Mouse (Mus musculus): ENCODE results near the gene 2010111I01Rik. TPM values are rescaled to one million over a fixed set of nuclear protein-coding genes. Genes with fewer than 3 reads are reported as not detected.

The 2010111I01Rik gene
- polyA plus RNA-seq, 1 experiment from 2014 or later = 146 TPM

DNA sequence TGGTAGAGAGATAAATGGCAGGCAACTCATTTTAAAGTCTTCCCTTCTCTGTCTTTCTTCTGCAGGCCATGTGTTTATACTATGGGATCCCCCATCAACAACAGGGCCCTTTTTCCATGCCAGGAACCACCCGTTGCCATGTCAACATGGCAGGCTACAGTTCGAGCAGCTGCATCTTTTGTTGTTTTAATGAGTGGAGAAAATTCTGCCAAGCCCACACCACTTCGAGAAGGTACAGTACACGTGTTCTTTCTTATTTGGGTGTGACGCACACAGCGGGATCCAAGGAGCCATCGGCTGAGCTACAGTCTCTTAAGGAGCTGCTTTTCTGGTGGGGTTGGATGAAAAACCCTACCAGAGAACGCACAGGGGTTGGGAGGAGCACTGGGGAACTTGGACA is 68.3 kb downstream of the 2010111I01Rik start:
- Histone ChIP-seq H3K36me3 (ENCODE audit: insufficient read depth, low read length) (no peaks in the 10 kb centered on the region), H3K27me3 (ENCODE audit: insufficient read depth, low read length) (no peaks in the 10 kb centered on the region), H3K9ac (ENCODE audit: low read depth, low read length) (no peak overlapping the region), H3K27ac (no peak overlapping the region), H3K4me3 (replicated peaks; ENCODE audit: low read depth, low read length) (no peak overlapping the region), H3K4me2 (ENCODE audit: low read length) (no peak overlapping the region), H3K9me3 (replicated peaks; ENCODE audit: low read length) (no peaks in the 10 kb centered on the region), H3K4me1 (replicated peaks; ENCODE audit: insufficient read depth, low read length) (no peaks in the 10 kb centered on the region)
- ATAC-seq (replicated peaks; ENCODE audit: low FRiP score, low read depth) (no peak), DNase-seq (ENCODE audit: low spot score) (no peak)
- WGBS = 69% methylated on average over 8 of the region's 8 CpGs
- no peak for TF ChIP-seq CTCF (IDR thresholded peaks at IDR 0.05; ENCODE audit: low read depth)

DNA sequence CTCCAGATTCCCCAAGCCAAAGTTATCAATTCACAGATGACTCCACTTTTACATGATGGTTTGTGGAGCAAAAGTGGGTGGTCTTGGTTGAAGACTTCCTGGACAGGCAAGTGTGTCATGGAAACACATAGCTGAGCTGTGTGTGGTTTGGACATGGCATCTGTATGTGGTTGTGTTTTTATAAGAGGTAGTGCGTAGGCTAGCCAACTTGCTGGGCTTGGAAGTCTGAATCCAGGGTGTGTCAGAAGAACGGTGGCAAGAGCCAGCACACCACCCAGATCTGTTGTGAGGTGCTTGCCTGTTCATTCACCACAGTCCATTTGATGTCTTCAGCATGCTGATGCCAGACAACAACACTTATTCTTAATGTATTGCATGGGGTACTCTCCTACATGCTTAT is 68.7 kb downstream of the 2010111I01Rik start:
- H3K27me3 ChIP-seq (ENCODE audit: insufficient read depth, low read length) = no peaks in the 10 kb centered on the region
- no peak overlapping the region for H3K9ac ChIP-seq (ENCODE audit: low read depth, low read length)
- WGBS = 98% methylated on average over 2 of the region's 2 CpGs
- H3K4me1 ChIP-seq (replicated peaks; ENCODE audit: insufficient read depth, low read length) = no peaks in the 10 kb centered on the region
- no peaks in the 10 kb centered on the region for H3K9me3 ChIP-seq (replicated peaks; ENCODE audit: low read length)
- TF ChIP-seq CTCF (IDR thresholded peaks at IDR 0.05; ENCODE audit: low read depth) = no peak
- no peak for ATAC-seq (replicated peaks; ENCODE audit: low FRiP score, low read depth)
- no peak for DNase-seq (ENCODE audit: low spot score)
- no peak overlapping the region for H3K4me3 ChIP-seq (replicated peaks; ENCODE audit: low read depth, low read length)
- no peak overlapping the region for H3K27ac ChIP-seq
- H3K4me2 ChIP-seq (ENCODE audit: low read length) = no peak overlapping the region
- no peaks in the 10 kb centered on the region for H3K36me3 ChIP-seq (ENCODE audit: insufficient read depth, low read length)

DNA sequence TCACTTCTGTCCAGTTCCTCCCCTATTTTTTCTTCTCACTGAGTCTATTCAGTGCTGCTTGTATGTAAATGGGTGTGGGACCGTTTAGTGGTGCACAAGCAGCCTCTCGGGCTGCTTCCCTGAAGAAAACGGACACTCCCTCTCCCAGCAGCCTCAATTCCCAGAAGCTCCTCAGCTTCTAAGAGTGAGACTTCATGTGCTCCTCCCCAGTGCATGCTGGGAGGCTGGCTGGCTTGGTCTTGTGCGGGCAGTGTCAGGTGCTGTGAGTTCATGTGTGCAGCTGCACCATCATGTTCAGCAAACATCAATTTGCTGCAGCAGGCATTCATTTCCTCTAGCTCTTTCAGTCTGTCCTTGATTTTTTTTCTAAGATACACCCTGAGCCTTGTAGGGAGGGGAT is 70.0 kb downstream of the 2010111I01Rik start:
- 68% methylated on average over 4 of the region's 4 CpGs for WGBS
- Histone ChIP-seq H3K4me2 (ENCODE audit: low read length) (no peak overlapping the region), H3K9ac (ENCODE audit: low read depth, low read length) (no peak overlapping the region), H3K27me3 (ENCODE audit: insufficient read depth, low read length) (no peaks in the 10 kb centered on the region), H3K4me1 (replicated peaks; ENCODE audit: insufficient read depth, low read length) (peaks cover 4% of the 10 kb centered on the region; the same call in 1 of the 2 replicates), H3K4me3 (replicated peaks; ENCODE audit: low read depth, low read length) (no peak overlapping the region), H3K9me3 (replicated peaks; ENCODE audit: low read length) (no peaks in the 10 kb centered on the region), H3K27ac (no peak overlapping the region), H3K36me3 (ENCODE audit: insufficient read depth, low read length) (no peaks in the 10 kb centered on the region)
- DNase-seq (ENCODE audit: low spot score) = no peak
- ATAC-seq (replicated peaks; ENCODE audit: low FRiP score, low read depth) = no peak
- TF ChIP-seq CTCF (IDR thresholded peaks at IDR 0.05; ENCODE audit: low read depth) = no peak

DNA sequence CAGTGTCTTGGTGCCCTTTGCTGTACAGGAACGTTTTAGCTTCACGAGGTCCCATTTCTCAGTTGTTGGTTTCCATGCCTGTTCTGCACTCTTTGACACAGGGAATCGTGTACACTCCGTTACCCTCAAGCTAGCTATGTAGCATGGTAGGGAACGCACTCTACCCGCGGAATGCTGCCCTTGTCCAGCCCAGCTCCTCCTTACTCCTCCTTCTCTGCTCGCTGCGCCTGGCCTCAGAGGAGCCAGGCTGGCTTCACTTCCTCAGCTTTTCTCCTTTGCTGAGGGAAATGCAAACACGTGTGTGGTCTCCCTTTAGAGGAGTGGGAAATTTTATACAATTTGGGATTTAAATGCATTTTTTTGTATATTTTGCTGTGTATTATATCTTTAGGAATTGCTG is 73.2 kb downstream of the 2010111I01Rik start:
- no peaks in the 10 kb centered on the region for H3K27me3 ChIP-seq (ENCODE audit: insufficient read depth, low read length)
- no peak overlapping the region for H3K27ac ChIP-seq
- no peak for TF ChIP-seq CTCF (IDR thresholded peaks at IDR 0.05; ENCODE audit: low read depth)
- H3K4me3 ChIP-seq (replicated peaks; ENCODE audit: low read depth, low read length) = no peak overlapping the region
- no peak overlapping the region for H3K4me2 ChIP-seq (ENCODE audit: low read length)
- peaks cover 5% of the 10 kb centered on the region; the same call in 1 of the 2 replicates for H3K4me1 ChIP-seq (replicated peaks; ENCODE audit: insufficient read depth, low read length)
- H3K9me3 ChIP-seq (replicated peaks; ENCODE audit: low read length) = no peaks in the 10 kb centered on the region
- no peak overlapping the region for H3K9ac ChIP-seq (ENCODE audit: low read depth, low read length)
- ATAC-seq (replicated peaks; ENCODE audit: low FRiP score, low read depth) = no peak
- 59% methylated on average over 10 of the region's 10 CpGs for WGBS
- H3K36me3 ChIP-seq (ENCODE audit: insufficient read depth, low read length) = no peaks in the 10 kb centered on the region
- DNase-seq (ENCODE audit: low spot score) = no peak

DNA sequence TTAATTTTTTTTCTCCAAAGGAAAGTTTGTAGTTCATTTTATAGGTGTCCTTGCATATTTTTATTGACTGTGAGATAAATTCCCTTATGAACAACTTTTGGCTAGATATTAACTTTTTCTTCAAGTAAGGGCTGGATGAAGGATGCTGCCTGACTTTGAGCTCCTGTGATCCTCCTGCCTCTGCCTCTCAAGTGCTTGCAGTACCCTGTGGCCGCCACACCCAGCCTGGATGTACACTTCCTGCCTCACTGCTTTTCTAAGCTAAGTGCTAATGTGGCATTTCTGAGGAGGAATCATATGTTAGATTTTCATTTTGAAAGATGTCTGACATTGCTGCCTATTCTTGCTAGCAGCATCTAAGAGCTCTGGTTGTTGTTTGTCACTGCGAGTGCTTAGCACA is 73.7 kb downstream of the 2010111I01Rik start:
- ATAC-seq (replicated peaks; ENCODE audit: low FRiP score, low read depth) (no peak), DNase-seq (ENCODE audit: low spot score) (no peak)
- H3K4me1 ChIP-seq (replicated peaks; ENCODE audit: insufficient read depth, low read length) = peaks cover 5% of the 10 kb centered on the region; the same call in 1 of the 2 replicates
- H3K27me3 ChIP-seq (ENCODE audit: insufficient read depth, low read length) = no peaks in the 10 kb centered on the region
- H3K36me3 ChIP-seq (ENCODE audit: insufficient read depth, low read length) = no peaks in the 10 kb centered on the region
- no peak overlapping the region for H3K4me2 ChIP-seq (ENCODE audit: low read length)
- 65% methylated on average over 2 of the region's 2 CpGs for WGBS
- H3K9me3 ChIP-seq (replicated peaks; ENCODE audit: low read length) = no peaks in the 10 kb centered on the region
- H3K27ac ChIP-seq = peak overlapping the region; percentile 57
- peak; percentile 3; the same call in 1 of the 2 replicates for TF ChIP-seq CTCF (IDR thresholded peaks at IDR 0.05; ENCODE audit: low read depth)
- no peak overlapping the region for H3K9ac ChIP-seq (ENCODE audit: low read depth, low read length)
- no peak overlapping the region for H3K4me3 ChIP-seq (replicated peaks; ENCODE audit: low read depth, low read length)

DNA sequence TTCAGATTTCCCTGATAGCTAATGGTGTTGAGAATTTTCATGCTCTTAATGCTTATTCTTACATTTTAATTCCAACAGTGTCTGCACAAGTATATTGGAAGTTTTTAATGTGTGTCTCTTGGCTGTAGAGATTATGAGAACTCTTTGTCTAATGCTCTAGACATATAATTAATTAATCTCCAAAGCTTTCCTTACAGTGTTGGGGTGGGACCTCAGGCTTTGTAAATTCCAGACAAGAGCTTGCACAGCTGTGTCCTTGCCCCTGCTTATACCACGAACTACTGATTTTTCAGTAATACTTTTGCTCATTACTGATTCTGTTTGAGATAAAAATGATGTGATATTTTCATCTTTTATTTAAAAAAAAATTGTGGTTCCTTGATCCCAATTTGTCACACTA is 74.2 kb downstream of the 2010111I01Rik start:
- Histone ChIP-seq H3K9ac (ENCODE audit: low read depth, low read length) (no peak overlapping the region), H3K27ac (peak overlapping the region; percentile 69), H3K27me3 (ENCODE audit: insufficient read depth, low read length) (no peaks in the 10 kb centered on the region), H3K4me2 (ENCODE audit: low read length) (no peak overlapping the region), H3K4me3 (replicated peaks; ENCODE audit: low read depth, low read length) (no peak overlapping the region), H3K9me3 (replicated peaks; ENCODE audit: low read length) (no peaks in the 10 kb centered on the region), H3K36me3 (ENCODE audit: insufficient read depth, low read length) (no peaks in the 10 kb centered on the region), H3K4me1 (replicated peaks; ENCODE audit: insufficient read depth, low read length) (peaks cover 5% of the 10 kb centered on the region; the same call in 1 of the 2 replicates)
- WGBS = 35% methylated on average over 1 of the region's 1 CpGs
- DNase-seq (ENCODE audit: low spot score) (peak; percentile 76), ATAC-seq (replicated peaks; ENCODE audit: low FRiP score, low read depth) (no peak; the same call in 1 of the 2 replicates)
- TF ChIP-seq CTCF (IDR thresholded peaks at IDR 0.05; ENCODE audit: low read depth) = no peak

DNA sequence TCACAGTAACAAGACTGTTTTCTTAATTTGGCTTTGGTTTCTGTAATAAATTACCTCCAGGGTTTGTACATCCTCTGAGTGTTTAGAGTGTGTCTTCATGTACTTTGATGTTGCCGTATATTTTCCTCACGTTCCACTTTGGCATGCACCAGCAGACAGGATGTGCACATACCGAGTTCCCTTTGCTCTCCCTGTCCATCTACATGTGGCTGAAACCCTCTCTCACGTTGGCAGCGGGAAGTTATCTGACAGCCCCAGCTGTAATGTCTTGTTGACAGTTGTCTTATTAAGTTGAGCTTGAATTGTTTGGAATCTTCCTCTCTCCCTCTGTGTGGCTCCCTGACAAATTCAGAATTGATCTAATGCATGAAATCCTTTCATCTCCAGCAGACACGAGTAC is 74.6 kb downstream of the 2010111I01Rik start:
- Histone ChIP-seq H3K9me3 (replicated peaks; ENCODE audit: low read length) (no peaks in the 10 kb centered on the region), H3K9ac (ENCODE audit: low read depth, low read length) (no peak overlapping the region), H3K4me1 (replicated peaks; ENCODE audit: insufficient read depth, low read length) (peaks cover 5% of the 10 kb centered on the region; the same call in 1 of the 2 replicates), H3K36me3 (ENCODE audit: insufficient read depth, low read length) (no peaks in the 10 kb centered on the region), H3K4me2 (ENCODE audit: low read length) (no peak overlapping the region), H3K4me3 (replicated peaks; ENCODE audit: low read depth, low read length) (no peak overlapping the region), H3K27me3 (ENCODE audit: insufficient read depth, low read length) (no peaks in the 10 kb centered on the region), H3K27ac (peak overlapping the region; percentile 69)
- 10% methylated on average over 6 of the region's 6 CpGs for WGBS
- ATAC-seq (replicated peaks; ENCODE audit: low FRiP score, low read depth) (no peak), DNase-seq (ENCODE audit: low spot score) (peak; percentile 73)
- no peak for TF ChIP-seq CTCF (IDR thresholded peaks at IDR 0.05; ENCODE audit: low read depth)
